Comparison of ENCODE assay signal across 8 mouse cellular contexts in genomic region chrX:35888087-35888895, GRCm38 (mm10). TPM values are rescaled to one million over a fixed set of nuclear protein-coding genes. Genes with fewer than 3 reads are reported as not detected.
DNase-seq lines count a peak whose midpoint lies in the region; ATAC-seq lines count a peak whose summit lies in the region.

Gene Dock11, plus strand, starts transcription at chrX:35888832.

- peak; percentile 87 for ATAC-seq in embryonic facial prominence, embryonic 12.5 days (ENCODE audit: insufficient number of reproducible peaks, insufficient read depth, low FRiP score, low TSS enrichment)
- ATAC-seq in limb, embryonic 13.5 days (ENCODE audit: low FRiP score, low read depth) = peak; percentile 87
- peak; percentile 87 for ATAC-seq in midbrain, embryonic 14.5 days (ENCODE audit: low FRiP score, low TSS enrichment)

- peak within 1 kb of the TSS; percentile 62 for H3K9ac ChIP-seq in embryonic facial prominence, embryonic 12.5 days
- peak within 1 kb of the TSS; percentile 72 for H3K9ac ChIP-seq in limb, embryonic 13.5 days
- H3K9ac ChIP-seq in midbrain, embryonic 14.5 days (replicated peaks; ENCODE audit: low read length) = peak within 1 kb of the TSS; percentile 65

- peak within 1 kb of the TSS; percentile 55 for H3K4me3 ChIP-seq in embryonic facial prominence, embryonic 12.5 days
- H3K4me3 ChIP-seq in limb, embryonic 13.5 days = peak within 1 kb of the TSS; percentile 56
- H3K4me3 ChIP-seq in midbrain, embryonic 14.5 days (replicated peaks; ENCODE audit: low read depth, low read length) = peak within 1 kb of the TSS; percentile 59

- WGBS in embryonic facial prominence, embryonic 12.5 days = 21% methylated on average over 31 of the region's 38 CpGs
- 19% methylated on average over 33 of the region's 38 CpGs for WGBS in limb, embryonic 13.5 days
- 17% methylated on average over 36 of the region's 38 CpGs for WGBS in midbrain, embryonic 14.5 days

- peak within 1 kb of the TSS; percentile 73 for H3K27ac ChIP-seq in embryonic facial prominence, embryonic 12.5 days
- no peak within 1 kb of the TSS; the same call in 1 of the 2 replicates for H3K27ac ChIP-seq in limb, embryonic 13.5 days
- H3K27ac ChIP-seq in midbrain, embryonic 14.5 days (replicated peaks; ENCODE audit: low read depth, low read length) = peak within 1 kb of the TSS; percentile 85

- H3K4me2 ChIP-seq in embryonic facial prominence, embryonic 12.5 days (replicated peaks) = peak within 1 kb of the TSS; percentile 55
- peak within 1 kb of the TSS; percentile 64 for H3K4me2 ChIP-seq in limb, embryonic 13.5 days (replicated peaks)
- H3K4me2 ChIP-seq in midbrain, embryonic 14.5 days (ENCODE audit: low read length) = peak within 1 kb of the TSS; percentile 58

- H3K36me3 ChIP-seq in embryonic facial prominence, embryonic 12.5 days = no peaks in the 10 kb centered on the region
- H3K36me3 ChIP-seq in limb, embryonic 13.5 days = no peaks in the 10 kb centered on the region
- no peaks in the 10 kb centered on the region for H3K36me3 ChIP-seq in midbrain, embryonic 14.5 days (ENCODE audit: control insufficient read depth, insufficient read depth, low read length)

- H3K4me1 ChIP-seq in embryonic facial prominence, embryonic 12.5 days = no peaks in the 10 kb centered on the region
- peaks cover 8% of the 10 kb centered on the region; the same call in 1 of the 2 replicates for H3K4me1 ChIP-seq in limb, embryonic 13.5 days
- H3K4me1 ChIP-seq in midbrain, embryonic 14.5 days (ENCODE audit: control insufficient read depth, insufficient read depth, low read length) = no peaks in the 10 kb centered on the region

- no peaks in the 10 kb centered on the region for H3K27me3 ChIP-seq in embryonic facial prominence, embryonic 12.5 days
- no peaks in the 10 kb centered on the region for H3K27me3 ChIP-seq in limb, embryonic 13.5 days
- H3K27me3 ChIP-seq in midbrain, embryonic 14.5 days (ENCODE audit: control insufficient read depth, insufficient read depth, low read length) = no peaks in the 10 kb centered on the region

- no peaks in the 10 kb centered on the region for H3K9me3 ChIP-seq in embryonic facial prominence, embryonic 12.5 days
- H3K9me3 ChIP-seq in limb, embryonic 13.5 days = no peaks in the 10 kb centered on the region
- no peaks in the 10 kb centered on the region for H3K9me3 ChIP-seq in midbrain, embryonic 14.5 days (ENCODE audit: control insufficient read depth, low read length)

- DNase-seq in 3134 (ENCODE audit: extremely low read depth, insufficient read length, low spot score) = peak; percentile 90
- peak; percentile 29 for DNase-seq in adrenal gland, adult 8-10 months
- DNase-seq in heart, adult 18-20 months = peak; percentile 62 to 81
- peak; percentile 41 for DNase-seq in kidney, adult 18-20 months
- DNase-seq in midbrain, embryonic 14.5 days = peak; percentile 76
- DNase-seq in spleen, adult 12 weeks (ENCODE audit: low spot score) = peak; percentile 37

RNA-seq across cellular contexts. Expression of gene Dock11, which starts in this region (rescaled TPM):
- total RNA-seq in adrenal gland, adult 8-10 months (2022) = 10 to 100 TPM in 1 of 4 experiments, 1 to 10 TPM in 3; 5.7 to 12.1 (median 7.7) TPM
- 19.8 and 20.2 TPM in 2 replicates for polyA plus RNA-seq in embryonic facial prominence, embryonic 12.5 days (2016; fragmentation: Nextera tagmentation; extraction: Ambion mirVana)
- total RNA-seq in heart, adult 18-20 months (2021) = 1 to 10 TPM; 3.8 to 5.3 TPM
- polyA plus RNA-seq in limb, embryonic 13.5 days (2015; fragmentation: Nextera tagmentation; extraction: Ambion mirVana) = 13.5 and 15.9 TPM in 2 replicates
- 16.8 and 24.7 TPM in 2 replicates for polyA plus RNA-seq in midbrain, embryonic 14.5 days (2014; fragmentation: Nextera tagmentation; extraction: Ambion mirVana)

Comparison
In these comparisons a context has a peak if more than half of its experiments do, and no peak if none do; other contexts are left out.
1. DNase-seq: peak in every context shown above with its lines; median percentile 90 in 3134; 76 in midbrain, embryonic 14.5 days; 72 in heart, adult 18-20 months; 41 in kidney, adult 18-20 months; 37 in spleen, adult 12 weeks; 29 in adrenal gland, adult 8-10 months.